Mouse (Mus musculus): Measurements from ENCODE around the gene Nppc.

The Nppc gene

DNA sequence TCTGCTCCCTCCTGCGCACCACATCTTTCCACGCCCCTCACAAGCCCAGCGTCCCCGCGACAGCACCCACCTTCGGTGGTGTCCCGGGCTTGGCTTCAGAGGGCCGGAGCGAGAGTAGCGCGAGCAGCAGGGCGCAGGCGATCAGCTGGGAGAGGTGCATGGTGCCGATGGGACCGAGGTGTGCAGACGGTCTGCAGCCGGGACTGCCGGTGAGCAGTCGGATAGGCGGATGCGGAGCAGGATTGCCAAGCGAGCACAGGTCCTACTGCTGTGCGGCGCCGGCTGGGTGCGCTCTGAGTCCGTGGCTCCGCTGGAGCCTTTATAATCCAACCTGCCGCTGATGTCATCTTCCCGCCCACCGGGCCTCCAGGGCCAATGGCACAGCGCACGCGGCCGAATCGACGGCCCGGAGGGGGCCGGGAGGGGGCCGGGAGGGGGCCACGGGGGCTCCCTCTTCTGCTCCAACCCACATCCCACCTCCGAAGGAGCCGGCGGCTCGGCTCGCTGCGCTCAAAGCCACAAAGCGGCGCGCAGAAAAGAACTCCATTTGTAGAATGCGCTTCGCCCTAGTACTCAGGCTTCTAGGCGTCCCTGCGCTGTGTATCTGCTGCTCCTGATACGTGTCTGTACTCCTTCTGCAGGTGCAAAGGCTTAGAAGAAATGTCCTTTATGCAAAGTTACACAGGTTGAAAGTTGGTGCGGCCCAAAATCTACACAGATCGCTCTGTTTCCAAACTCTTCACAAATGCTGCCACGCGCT, at the start of gene Nppc:
Gene Nppc, minus strand, starts transcription at position 293 of the 760 bp plus-strand sequence.
- DNase-seq = peak; percentile 68

DNA sequence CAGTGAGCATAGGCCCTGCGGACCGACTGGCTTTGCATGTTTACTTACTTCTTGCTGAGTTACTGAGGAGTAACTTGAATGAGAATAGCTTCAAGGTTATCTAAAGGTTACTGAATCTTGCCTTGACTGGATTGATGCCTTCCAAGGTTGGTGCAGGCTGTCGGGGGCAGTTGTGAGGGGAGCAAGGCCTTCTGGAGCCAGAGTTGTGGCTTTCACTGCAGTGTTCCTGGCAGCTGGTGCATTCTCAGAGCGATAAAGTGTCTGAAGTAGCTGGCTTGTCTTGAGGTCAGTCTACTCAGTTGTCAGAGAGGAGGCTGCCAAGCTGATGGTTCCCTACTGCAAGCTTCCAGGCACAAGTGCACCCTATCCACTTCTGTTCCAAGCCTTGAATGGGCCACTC, 49.0 kb upstream of the Nppc start:
- no peak for DNase-seq

DNA sequence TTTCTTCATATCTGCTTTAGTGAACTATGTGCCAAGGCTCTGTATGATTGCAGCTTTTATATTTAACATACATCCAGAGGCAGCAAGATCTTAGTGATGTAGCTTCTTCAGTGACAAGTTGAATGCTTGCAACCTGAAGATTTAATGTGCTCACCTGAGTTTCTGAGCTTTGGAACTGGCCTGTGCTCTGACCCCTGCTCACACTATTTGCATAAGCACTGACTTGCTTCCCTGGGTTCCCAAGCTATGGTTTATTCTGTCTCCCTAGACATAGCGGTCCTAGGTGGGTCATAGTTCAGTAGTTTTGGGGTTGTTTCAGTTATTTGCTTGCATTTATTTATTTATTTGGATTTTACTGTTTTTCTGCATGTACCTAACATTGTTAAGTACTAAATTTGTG, 47.8 kb upstream of the Nppc start:
- DNase-seq = no peak

DNA sequence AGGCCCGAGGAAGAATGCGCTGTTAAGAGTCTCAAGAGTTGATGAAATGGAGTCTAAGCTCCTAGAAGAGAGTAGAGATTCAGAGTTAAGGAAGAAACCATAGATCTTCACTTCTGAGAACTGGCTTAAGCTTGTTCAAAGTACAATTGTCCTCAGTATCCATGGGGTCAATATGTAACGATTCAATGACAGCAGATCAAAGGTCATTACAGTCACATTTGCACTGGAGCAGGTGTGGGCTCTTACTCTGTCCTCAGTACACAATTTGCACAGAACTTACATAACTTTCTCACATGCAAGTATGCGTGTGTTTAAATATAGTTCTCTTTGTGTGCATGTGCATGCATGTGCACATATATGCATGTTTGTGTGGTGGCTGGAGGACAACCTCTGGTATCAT, 42.7 kb upstream of the Nppc start:
- DNase-seq = no peak

DNA sequence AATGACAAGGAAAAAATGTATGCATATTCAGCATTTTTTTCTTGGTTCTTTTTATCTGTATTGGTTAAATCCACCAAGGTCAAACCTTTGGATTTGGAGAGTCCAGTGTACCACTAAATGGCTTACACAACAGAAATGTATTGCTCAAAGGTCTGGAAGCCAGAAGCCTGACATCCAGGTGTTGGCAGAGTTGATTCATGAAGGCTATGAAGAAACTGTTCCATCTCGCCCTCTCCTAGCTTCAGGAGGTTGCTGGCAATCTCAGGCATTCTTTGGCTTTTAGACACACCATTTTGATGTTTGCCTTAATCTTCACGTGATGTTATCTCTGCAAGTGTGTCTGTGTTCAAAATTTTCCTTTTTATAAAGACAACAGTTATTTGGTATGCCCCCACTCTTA, 41.7 kb upstream of the Nppc start:
- DNase-seq = no peak

DNA sequence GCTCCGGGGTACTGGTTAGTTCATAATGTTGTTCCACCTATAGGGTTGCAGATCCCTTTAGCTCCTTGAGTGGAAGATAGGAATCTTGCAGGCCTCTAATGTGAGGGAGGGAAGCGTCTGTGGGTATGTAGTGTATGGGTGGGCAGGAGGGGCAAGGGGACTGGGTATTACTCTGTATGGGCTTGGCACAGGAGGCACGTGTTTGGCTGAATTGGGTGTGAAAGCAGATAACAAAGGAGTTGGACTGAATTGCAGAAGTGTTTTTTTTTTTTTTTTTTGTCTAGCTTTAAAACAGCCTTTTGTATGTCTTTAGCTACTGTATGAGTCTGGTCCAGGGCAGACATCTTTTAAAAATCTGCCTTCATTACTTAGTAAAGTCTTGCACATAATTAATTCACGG, 39.2 kb upstream of the Nppc start:
- DNase-seq = no peak

DNA sequence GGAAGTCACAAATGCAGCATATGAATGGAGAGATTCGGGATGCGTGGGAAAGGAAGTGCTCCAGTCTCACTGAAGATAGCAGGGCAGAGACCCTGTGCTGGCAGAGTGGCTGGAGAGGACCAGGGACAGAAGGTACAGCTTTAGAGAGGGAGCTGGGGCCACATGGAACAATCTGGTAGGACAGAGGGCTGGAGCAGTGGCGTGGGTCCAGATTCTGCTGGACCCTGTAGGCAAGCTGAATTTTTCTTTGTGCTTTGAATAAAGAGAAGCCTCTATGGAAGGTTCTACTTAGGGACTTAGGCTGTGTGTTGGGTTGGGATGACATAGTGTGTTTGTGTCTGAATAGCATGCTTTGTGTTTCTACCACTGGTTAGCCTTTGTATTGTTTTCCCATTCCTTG, 35.1 kb upstream of the Nppc start:
- no peak for DNase-seq

DNA sequence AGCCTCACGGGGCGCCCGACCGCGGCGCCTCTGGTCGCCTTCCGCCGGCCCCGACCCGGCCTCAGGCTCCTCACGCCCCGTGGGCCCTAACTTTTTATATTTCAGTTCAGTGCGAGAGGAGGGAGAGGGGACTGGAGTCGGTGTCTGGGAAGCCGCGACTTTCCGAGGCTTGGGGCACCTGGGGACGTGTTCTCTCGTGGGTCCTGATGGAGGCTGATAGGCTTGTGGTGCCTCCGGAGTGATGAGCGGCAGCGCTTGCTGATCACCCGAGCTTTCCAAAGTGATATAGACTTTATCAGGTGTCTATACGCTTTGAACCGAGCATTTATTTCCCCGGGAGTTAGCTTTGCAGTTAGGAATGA, 33.6 kb upstream of the Nppc start:
- no peak for DNase-seq

DNA sequence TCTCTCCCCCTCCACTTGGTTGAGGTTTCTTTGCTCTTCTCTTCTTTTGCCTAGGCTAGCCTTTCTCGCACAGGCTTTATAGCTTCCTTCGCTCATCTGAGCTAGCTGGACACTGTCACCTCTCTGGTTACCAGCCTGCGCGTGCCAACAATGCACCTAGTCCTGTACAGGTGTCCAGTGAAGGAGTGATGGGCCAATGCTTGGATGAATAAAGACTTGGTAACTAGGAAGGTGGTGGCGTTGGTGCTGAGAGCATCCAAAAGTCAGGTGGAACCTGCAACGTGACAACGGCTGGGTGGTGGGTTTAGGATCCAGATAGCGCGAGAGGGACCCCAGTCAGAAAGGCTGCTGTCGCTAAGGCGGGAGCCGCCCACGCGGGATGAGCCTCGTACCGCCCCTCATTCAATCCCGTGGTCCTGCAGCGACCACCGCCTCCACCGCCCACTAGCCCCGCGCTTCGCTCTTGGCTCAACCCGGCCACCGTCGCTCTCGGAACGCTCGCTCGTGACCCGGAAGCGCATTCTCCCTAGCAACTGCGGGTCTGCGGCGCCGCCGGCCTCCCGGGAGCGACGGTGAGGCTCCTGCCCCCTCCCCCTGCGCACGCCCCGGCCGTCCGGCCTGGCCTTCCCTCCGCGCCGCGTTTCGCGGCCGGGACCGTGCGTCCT, 33.1 kb upstream of the Nppc start, which contains the start of gene Dis3l2:
Gene Dis3l2, plus strand, starts transcription at position 509 of the 665 bp plus-strand sequence.
- DNase-seq = peak; percentile 86

DNA sequence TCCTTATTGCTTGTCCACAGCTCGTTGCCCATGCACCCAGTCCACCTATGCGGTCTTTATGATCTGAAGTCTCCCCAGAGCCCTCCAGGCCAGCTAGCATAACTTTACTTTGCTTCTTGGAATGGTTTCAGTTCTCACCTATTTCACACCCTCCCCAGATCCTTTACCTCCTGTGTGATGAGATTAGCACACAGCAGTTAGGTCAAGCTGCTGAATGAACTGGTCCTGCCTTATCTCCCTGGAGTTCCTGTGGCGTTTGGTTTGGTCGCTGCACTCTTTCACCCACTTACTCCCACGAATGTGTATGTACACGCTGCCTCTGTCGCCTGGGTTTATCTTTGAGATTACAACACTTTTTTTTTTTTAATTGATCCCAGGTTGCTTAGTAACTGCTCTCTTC, 30.0 kb upstream of the Nppc start:
- DNase-seq = no peak

DNA sequence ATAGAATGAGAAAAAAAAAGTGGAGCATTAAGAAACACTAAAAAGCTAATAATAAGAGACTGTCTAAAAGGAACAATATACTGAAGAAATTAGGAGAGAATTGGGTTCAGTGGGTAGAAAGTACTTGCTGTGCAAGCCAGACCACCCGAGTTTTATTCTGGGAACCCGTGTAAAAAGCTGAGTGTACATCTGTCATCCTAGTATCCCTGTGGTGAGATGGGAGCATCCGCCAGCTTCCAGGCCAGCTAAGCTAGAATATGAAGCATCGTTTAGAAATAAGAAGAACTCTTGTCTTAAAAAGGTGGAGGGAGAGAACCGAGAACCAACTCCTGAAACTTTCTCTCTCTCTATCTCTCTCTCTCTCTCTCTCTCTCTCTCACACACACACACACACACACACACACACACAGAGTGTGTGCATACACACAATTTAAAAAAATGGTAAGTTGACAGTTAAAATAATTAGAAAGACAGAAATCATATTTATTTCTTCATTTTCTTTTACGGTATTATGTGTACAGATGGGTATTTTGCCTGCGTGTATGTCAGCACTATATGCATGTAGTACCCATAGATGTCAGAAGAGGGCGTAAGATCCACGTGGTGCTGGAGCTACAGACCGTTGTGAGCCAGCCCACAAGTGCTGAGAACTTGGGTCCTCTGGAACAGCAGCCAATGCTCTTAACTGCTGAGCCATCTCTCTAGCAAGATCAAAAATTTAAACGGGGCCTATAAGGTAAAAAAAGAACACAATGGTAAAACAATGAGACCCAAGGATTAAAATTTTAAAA, 29.2 kb upstream of the Nppc start:
- DNase-seq = no peak

DNA sequence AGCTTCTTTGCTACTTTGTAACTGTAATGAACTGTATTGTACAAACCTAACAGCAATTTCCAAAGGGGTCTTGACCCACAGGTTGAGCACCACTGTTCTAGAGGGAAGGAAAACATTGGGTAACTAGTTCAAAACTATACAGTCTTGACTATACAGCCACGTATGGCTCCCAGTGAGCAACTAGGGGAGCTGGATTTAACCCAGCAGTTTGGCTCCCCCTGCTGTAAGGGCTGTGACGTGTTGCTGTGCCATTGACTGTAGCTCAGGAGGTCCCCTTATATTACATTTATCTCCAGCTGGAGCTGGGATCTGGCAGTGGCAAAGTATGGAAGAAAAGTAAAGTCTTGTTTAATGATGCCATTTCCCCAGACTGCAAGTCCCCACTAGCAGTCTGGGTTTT, 28.4 kb upstream of the Nppc start:
- peak; percentile 46 for DNase-seq

DNA sequence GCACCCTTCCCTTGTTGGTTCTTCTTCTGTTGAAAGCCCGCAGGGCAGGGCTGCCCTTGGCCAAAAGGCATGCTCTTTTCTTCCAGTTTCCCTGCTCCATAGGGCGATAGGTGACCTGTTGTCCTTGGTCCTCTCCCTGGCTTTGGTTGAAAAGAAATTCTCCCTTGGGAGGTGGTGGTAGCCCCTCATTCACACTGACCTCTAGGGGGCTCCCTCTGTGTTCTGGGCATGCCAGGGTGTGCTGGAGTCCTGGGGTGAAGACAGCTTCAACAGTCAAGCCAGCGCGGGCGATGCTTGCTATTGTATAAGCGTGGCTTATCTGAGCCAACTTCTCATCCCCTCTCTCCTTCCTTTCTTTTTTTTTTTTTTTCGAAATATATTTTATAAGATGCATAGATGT, 26.6 kb upstream of the Nppc start:
- peak; percentile 40 for DNase-seq

DNA sequence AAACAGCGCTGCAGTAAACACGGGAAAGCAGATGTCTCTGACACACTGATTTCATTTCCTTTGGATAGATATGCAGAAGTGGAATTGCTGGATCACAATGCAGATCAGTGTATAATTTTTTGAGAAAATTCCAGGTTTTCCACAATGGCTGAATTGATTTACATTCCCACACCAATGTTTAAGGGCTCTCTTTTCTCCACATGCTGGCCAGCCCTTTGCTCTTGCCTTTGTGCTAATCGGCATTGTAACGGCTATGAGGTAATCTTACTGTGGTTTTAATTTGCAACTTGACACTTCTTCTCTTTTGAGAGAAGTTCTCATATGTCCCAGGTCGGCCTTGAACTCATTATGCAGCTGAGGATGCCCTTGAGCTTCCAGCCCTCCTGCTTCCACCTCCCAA, 20.7 kb upstream of the Nppc start:
- no peak for DNase-seq

DNA sequence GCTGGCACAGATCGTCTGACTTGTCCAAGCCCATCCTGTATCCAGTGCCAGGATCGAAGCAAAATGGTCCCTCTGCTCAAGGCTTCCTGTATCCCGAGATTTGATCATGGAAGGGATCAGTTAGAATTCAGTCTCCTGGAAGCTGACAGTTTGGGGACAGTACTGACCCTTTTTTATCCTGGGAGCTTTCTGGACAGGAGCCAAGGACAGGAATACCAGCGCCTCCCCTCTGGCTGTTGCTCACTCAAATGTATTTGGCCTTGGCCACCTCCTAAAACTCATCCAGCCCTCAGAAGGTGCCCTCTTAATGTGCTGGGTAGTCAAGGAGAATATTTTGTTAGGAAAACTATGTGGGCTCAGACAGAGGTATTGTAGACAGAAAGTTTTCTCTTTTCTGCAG, 16.9 kb upstream of the Nppc start:
- DNase-seq = no peak

DNA sequence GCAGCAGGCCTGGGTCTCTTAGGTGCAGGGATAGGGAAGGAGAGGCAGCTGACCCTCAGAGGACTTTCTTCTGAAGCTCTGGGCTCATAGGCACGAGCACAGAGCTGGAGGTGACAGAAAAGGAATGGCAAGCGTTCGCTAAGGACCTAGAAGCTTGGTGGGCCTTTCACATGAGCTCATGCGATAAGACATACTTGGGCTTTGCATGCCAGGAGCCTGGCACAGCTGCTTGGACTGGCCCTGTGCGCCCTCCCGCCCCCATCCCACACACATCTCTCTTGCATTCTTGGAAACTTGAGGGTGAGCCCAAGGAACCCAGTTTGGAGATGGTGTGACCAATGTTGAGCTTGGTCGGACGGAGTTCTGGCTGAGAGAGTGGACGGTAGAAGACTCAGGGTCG, 8.3 kb upstream of the Nppc start:
- DNase-seq = no peak

DNA sequence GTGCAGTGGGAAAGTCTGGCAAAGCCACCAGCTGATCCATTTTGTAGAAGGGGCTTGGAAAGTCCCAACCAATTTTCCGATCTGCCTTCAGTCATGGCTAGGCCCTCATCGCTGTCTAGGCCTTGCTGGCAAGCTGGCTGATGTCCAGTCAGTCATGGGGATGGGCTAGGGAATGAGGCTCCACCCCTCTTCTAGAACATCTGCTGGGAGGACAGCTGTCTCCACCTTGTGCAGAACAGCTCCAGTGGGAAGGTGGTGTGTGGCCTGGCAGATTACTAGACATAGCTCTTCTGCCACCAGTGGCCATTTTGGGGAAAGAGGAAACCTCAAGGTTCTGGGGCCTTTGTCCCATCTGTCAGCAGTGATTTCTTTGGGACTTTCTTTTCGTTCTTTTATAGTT, 7.3 kb upstream of the Nppc start:
- DNase-seq = no peak

DNA sequence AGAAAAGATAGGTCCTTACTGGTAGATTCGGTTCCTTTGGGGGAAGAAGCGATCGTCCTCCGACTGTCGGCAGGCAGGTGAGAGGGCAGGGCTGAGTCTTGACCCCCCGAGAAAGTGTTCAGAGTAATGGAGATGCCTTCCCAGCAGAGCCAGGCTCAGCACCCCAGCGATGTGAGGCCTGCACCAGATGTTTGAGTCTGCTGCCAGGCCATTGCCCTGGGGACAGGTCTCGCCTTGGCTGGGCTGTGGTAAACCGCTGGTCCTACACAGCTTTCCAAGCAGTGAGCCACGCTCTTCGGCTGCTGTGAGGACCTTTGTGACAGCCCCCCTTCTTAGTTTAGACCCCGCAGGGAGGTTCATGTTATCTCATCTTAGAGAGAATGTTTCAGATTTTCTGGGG, 4.8 kb upstream of the Nppc start:
- no peak for DNase-seq

DNA sequence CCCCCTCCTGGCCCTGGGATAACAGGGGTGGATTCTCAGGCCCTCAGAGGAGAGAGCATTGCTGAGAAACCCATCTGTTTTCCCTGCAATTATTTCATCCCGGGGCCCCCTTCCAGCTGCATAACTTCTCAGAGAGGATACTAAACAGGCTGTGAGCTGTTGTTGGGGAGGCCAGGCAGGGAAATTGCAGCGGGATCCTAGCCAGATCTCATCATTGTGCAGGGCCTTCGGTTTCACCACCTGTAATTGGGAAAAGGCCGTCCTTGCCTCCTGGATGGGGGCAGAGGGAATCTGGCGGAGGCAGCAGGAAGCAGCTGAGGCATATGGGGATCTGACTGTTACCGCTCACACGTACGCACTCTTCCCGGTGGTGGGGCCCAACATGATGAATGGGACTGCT, 4.0 kb upstream of the Nppc start:
- no peak for DNase-seq

DNA sequence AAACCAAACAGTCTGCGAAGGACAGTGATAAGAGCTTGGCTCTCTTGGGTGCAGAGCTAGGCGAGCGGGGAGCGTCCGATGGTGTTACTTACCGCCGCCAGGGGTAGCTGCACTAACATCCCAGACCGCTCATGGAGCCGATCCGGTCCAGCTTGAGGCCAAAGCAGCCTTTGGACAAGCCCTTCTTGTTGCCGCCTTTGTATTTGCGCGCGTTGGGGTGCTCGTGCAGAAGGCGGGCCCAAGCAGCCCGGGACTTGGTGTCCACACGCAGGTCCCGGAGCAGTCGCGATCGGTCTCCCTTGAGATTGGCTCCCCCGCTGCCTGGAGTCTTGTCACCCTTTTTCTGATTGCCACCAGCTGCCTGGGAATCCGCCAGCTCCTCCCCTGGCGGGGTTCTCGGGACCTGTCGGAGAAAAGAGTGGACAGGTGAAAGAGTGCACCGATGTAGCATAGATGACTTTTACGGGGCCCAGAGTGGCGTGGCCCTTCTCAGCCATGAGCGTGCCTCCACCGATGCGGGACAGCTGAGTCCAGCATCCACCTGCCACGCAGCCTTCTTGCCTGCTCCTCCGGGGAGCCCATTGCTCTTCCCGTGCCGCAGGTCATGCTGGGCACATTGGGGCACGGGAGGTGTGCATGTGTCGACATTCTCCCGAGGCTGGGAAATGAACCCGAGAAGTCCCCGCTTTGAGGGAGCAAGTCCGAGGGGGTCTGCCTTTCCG, 658 bp downstream of the Nppc start:
- peak; percentile 17 for DNase-seq

DNA sequence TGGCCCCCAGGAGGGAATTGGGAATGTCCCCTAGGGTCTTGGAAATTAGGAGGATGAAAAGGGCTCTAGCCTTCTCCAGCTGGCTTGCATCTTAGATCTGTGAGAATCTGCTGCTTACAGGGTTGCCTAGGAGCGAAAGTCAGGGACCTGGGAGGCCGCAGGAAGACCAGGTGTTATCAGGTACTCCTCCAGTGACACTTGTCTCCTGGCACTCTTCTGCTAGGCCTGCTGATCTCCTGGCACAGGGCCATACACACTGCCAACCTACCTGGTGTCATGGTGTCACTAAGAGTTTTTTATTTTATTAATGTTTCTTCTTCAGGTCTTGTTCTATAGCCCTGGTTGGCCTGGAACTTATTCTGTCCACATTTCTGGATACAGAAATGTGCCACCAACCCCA, 5.3 kb downstream of the Nppc start:
- DNase-seq = no peak

DNA sequence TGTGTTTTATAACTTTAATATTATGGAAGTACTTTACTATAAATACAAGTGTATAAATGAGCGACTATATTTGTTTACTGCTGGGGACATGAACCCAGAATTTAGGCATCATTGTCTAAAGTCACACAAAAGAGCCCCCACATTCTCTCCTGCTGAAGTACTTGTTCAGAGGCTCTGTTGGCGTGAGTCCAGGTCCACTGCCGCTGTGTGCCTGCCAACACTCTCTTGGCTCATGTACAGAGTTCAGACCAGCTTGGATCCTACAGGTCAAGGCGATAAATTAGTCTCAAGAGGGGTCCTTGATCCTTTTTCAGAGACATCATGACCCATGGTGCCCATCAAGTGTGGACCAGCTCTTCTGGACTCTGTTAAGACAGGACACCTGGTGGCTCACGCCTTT, 13.3 kb downstream of the Nppc start:
- DNase-seq = no peak

DNA sequence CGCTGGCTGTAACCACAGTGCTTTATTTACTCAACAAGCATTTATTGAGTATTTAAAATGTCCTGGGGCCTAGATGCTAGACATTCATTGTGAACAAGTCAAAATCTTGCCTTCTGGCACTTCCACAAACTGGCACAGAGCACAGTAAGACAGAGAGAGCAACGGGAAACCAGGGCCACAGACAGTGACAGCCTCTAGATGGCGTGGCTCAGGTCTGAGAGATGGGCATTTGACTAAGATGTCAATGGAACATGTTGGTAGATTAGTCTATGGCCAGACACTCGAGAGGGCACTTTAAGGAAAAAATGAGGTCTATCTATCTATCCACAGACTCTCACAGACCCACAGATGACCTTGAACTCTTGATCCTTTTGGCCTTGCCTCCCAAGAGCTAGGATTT, 17.7 kb downstream of the Nppc start:
- no peak for DNase-seq

Measured in thymus, postnatal 14 days (tissue).